Mouse (Mus musculus): ENCODE data around the gene Engase. TPM values are rescaled to one million over a fixed set of nuclear protein-coding genes. Genes with fewer than 3 reads are reported as not detected.

The Engase gene
- polyA plus RNA-seq, 1 experiment from 2014 or later, result 6.5 TPM

DNA sequence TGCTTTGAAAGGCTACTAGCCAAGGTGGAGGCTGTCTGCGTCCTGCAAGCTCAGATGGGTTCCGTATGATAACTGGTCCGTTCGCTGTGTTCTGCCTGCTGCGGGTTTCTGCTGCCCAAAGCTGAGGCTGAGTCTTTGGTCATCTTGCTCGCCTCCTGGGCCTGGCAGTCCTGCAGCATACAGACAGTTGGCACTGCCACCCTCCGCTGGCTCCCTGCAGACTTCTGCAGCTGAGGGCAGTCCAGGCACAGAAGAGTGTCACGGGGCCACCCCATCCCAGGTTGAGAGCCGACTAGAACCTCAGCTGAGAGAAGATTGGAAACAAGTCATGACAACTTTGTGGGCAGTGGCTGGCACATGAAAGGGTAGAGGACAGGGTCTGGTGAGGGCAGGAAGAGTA, 52.1 kb downstream of the Engase start:
- H3K9ac ChIP-seq (ENCODE audit: low read depth, low read length), result no peak overlapping the region
- H3K4me1 ChIP-seq (ENCODE audit: control insufficient read depth, insufficient read depth, low read depth, low read length), result peaks cover 28% of the 10 kb centered on the region
- WGBS, result 86% methylated on average over 9 of the region's 9 CpGs
- H3K9me3 ChIP-seq (ENCODE audit: control insufficient read depth, low read length), result no peaks in the 10 kb centered on the region
- H3K4me2 ChIP-seq (ENCODE audit: low read length), result no peak overlapping the region
- no peak overlapping the region for H3K27ac ChIP-seq (ENCODE audit: low read depth, low read length)
- no peaks in the 10 kb centered on the region for H3K36me3 ChIP-seq (ENCODE audit: control insufficient read depth, insufficient read depth, low read length)
- H3K27me3 ChIP-seq (replicated peaks; ENCODE audit: control insufficient read depth, insufficient read depth, low read length), result no peaks in the 10 kb centered on the region
- ATAC-seq, result no peak
- no peak overlapping the region for H3K4me3 ChIP-seq (ENCODE audit: low read length)

DNA sequence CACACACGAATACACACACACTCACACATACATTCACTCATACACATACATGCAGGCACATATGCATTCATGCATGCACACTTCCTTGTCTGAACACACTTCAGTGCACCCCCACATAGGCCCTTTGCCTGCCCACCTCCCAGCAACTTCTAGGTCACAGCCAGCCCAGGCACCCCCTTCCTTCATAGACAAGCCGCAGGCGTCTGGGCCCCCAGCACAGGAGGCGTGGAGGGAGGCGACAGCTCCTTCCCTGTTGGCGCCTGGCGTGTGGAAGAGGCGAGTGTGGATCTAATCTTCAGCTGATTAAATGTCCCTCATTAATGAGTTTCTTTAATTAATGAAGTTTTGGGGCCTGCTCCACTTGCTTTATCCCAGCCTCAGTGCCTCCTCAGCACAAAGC, 53.7 kb downstream of the Engase start:
- H3K36me3 ChIP-seq (ENCODE audit: control insufficient read depth, insufficient read depth, low read length), result no peaks in the 10 kb centered on the region
- no peaks in the 10 kb centered on the region for H3K27me3 ChIP-seq (replicated peaks; ENCODE audit: control insufficient read depth, insufficient read depth, low read length)
- no peak overlapping the region; the same call in 1 of the 2 replicates for H3K4me2 ChIP-seq (ENCODE audit: low read length)
- ATAC-seq, result no peak
- 58% methylated on average over 8 of the region's 8 CpGs for WGBS
- H3K9ac ChIP-seq (ENCODE audit: low read depth, low read length), result no peak overlapping the region; the same call in 1 of the 2 replicates
- no peak overlapping the region for H3K4me3 ChIP-seq (ENCODE audit: low read length)
- H3K9me3 ChIP-seq (ENCODE audit: control insufficient read depth, low read length), result no peaks in the 10 kb centered on the region
- H3K4me1 ChIP-seq (ENCODE audit: control insufficient read depth, insufficient read depth, low read depth, low read length), result peaks cover 31% of the 10 kb centered on the region
- peak overlapping the region; percentile 46; the same call in 1 of the 2 replicates for H3K27ac ChIP-seq (ENCODE audit: low read depth, low read length)

DNA sequence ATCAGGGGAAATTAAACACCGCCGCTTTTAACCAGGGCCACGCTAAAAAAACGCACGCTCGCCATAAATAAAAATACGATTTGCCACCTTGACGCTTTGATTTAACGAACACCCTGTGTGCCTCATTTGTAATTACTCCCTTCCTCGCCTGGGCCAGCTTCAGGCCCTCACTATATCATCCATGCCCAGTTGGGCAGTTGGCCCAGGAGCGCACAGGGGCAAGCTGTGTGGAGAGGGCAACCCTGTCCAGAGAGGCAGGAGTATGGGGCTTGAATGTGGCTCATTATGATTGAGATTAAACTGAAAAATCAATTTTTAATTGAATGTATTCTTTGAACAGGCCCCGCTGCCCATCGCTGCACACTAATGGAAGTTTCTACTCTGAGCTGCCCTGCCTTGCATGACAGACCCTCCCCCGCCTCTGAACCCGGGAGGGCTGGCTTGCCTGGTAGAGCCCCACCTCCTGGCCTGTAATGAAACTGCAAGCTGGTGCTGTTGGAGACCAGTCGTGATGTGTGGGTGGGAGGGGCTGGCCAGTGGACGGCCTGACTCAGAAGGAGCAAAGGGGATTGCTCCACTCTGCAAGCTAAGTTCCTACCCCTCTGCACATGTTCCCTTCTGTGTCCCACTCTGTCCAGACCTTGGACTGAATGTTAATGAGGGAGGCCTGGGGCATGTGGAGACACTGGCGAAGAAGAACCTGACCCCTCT, 57.9 kb downstream of the Engase start:
- no peak overlapping the region for H3K4me2 ChIP-seq (ENCODE audit: low read length)
- H3K27me3 ChIP-seq (replicated peaks; ENCODE audit: control insufficient read depth, insufficient read depth, low read length), result no peaks in the 10 kb centered on the region
- no peak overlapping the region for H3K27ac ChIP-seq (ENCODE audit: low read depth, low read length)
- H3K4me3 ChIP-seq (ENCODE audit: low read length), result no peak overlapping the region
- no peaks in the 10 kb centered on the region for H3K9me3 ChIP-seq (ENCODE audit: control insufficient read depth, low read length)
- ATAC-seq, result 0 out of 2 replicates have a peak, but pooled peaks have one; percentile 16
- peaks cover 28% of the 10 kb centered on the region for H3K4me1 ChIP-seq (ENCODE audit: control insufficient read depth, insufficient read depth, low read depth, low read length)
- H3K36me3 ChIP-seq (ENCODE audit: control insufficient read depth, insufficient read depth, low read length), result no peaks in the 10 kb centered on the region
- no peak overlapping the region for H3K9ac ChIP-seq (ENCODE audit: low read depth, low read length)
- 32% methylated on average over 18 of the region's 18 CpGs for WGBS

DNA sequence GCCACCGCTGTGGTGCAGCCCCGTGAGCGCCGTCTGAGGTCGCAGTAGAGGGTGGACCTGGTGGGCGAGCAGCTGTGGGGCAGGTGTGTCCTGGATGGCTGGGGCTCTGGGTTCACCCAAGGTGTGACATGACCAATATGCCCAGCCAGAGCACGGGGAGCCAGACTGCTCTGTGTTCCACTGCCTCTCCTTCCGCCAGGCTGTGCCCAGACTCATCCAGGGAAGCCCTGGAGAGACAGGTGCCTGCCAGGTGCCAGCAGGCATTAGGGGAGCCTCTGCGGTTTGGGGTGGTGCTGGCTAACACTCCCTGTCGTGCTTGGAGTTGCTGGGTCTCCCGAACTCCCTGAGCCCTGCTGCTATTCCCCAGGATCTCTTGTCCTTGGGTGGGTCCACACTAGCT, 61.4 kb downstream of the Engase start:
- H3K9me3 ChIP-seq (ENCODE audit: control insufficient read depth, low read length), result no peaks in the 10 kb centered on the region
- H3K27me3 ChIP-seq (replicated peaks; ENCODE audit: control insufficient read depth, insufficient read depth, low read length), result no peaks in the 10 kb centered on the region
- peak overlapping the region; percentile 48; the same call in 1 of the 2 replicates for H3K27ac ChIP-seq (ENCODE audit: low read depth, low read length)
- H3K9ac ChIP-seq (ENCODE audit: low read depth, low read length), result no peak overlapping the region
- H3K4me3 ChIP-seq (ENCODE audit: low read length), result no peak overlapping the region
- H3K4me2 ChIP-seq (ENCODE audit: low read length), result no peak overlapping the region
- H3K4me1 ChIP-seq (ENCODE audit: control insufficient read depth, insufficient read depth, low read depth, low read length), result peaks cover 15% of the 10 kb centered on the region
- 66% methylated on average over 11 of the region's 11 CpGs for WGBS
- ATAC-seq, result no peak
- no peaks in the 10 kb centered on the region for H3K36me3 ChIP-seq (ENCODE audit: control insufficient read depth, insufficient read depth, low read length)

Other genes starting within 250 kb of the Engase start
- gene Cyth1, start 228.2 kb upstream of the Engase start, polyA plus RNA-seq (2015; fragmentation: Nextera tagmentation; extraction: Ambion mirVana), result 19.7 and 23.3 TPM in 2 replicates
- 15.2 and 18.9 TPM in 2 replicates for gene Usp36, start 186.6 kb upstream of the Engase start, polyA plus RNA-seq (2015; fragmentation: Nextera tagmentation; extraction: Ambion mirVana)
- gene Cep295nl, start 134.3 kb upstream of the Engase start, polyA plus RNA-seq (2015; fragmentation: Nextera tagmentation; extraction: Ambion mirVana), result 0.15 and 0.17 TPM in 2 replicates
- gene Timp2, start 121.1 kb upstream of the Engase start, polyA plus RNA-seq (2015; fragmentation: Nextera tagmentation; extraction: Ambion mirVana), result 95.2 and 97.8 TPM in 2 replicates
- 7.1 and 8.1 TPM in 2 replicates for gene Lgals3bp, start 74.7 kb upstream of the Engase start, polyA plus RNA-seq (2015; fragmentation: Nextera tagmentation; extraction: Ambion mirVana)
- 25.7 and 29.1 TPM in 2 replicates for gene Cant1, start 57.7 kb upstream of the Engase start, polyA plus RNA-seq (2015; fragmentation: Nextera tagmentation; extraction: Ambion mirVana)
- 4.4 and 7.0 TPM in 2 replicates for gene C1qtnf1, start 48.6 kb upstream of the Engase start, polyA plus RNA-seq (2015; fragmentation: Nextera tagmentation; extraction: Ambion mirVana)